Mouse (Mus musculus) forebrain, embryonic 14.5 days (tissue): ENCODE data around the gene Zswim4. TPM values are rescaled to one million over a fixed set of nuclear protein-coding genes. Genes with fewer than 3 reads are reported as not detected.

Experiments used
- ATAC-seq: fragments of 200-750 bp; cut with Nextera tagmentation; 2 replicates; pipeline ENCODE4 v1.8.0; 2017; ENCODE audit warnings: mild to moderate bottlenecking, moderate library complexity
- DNase-seq: peaks from one replicate; pipeline ENCODE4 v3.0.0-alpha.2; 2015; ENCODE audit warnings: low spot score
- H3K27ac ChIP-seq: fragments of 300-500 bp; sonication (generic); 2 replicates; pipeline ENCODE4 v1.5.1; 2014; ENCODE audit warnings: low read depth, mild to moderate bottlenecking, control low read depth, low read length, moderate library complexity
- H3K27me3 ChIP-seq: fragments of 300-500 bp; sonication (generic); replicated peaks from 2 replicates; pipeline ENCODE4 v1.6.1; 2014; ENCODE audit warnings: low read length, control low read depth, mixed read lengths; ENCODE audit not compliant: control insufficient read depth, insufficient read depth
- H3K36me3 ChIP-seq: fragments of 300-500 bp; sonication (generic); 2 replicates; pipeline ENCODE4 v1.6.1; 2014; ENCODE audit warnings: low read length, control low read depth; ENCODE audit not compliant: control insufficient read depth, insufficient read depth
- H3K4me1 ChIP-seq: fragments of 300-500 bp; sonication (generic); 2 replicates; pipeline ENCODE4 v1.6.1; 2014; ENCODE audit warnings: antibody characterized with exemption, low read length, control low read depth; ENCODE audit not compliant: control insufficient read depth, insufficient read depth
- H3K4me2 ChIP-seq: fragments of 300-500 bp; sonication (generic); 2 replicates; pipeline ENCODE4 v1.6.1; 2014; ENCODE audit warnings: mild to moderate bottlenecking, control low read depth, low read length
- H3K4me3 ChIP-seq: fragments of 300-500 bp; sonication (generic); 2 replicates; pipeline ENCODE4 v1.5.1; 2014; ENCODE audit warnings: low read depth, low read length, control low read depth
- H3K9ac ChIP-seq: fragments of 300-500 bp; sonication (generic); 2 replicates; pipeline ENCODE4 v1.6.1; 2014; ENCODE audit warnings: mild to moderate bottlenecking, low read length, control low read depth, moderate library complexity
- H3K9me3 ChIP-seq: fragments of 300-500 bp; sonication (generic); replicated peaks from 2 replicates; pipeline ENCODE4 v1.6.1; 2016; ENCODE audit warnings: low read length, control low read depth, mixed read lengths; ENCODE audit not compliant: control insufficient read depth
- WGBS: fragments of 180-500 bp; shearing (Covaris S2); extraction: QIAGEN DNeasy Blood & Tissue Kit; methylation state at CpG from one replicate; pipeline ENCODE4 v1.1.7; 2014; 5-methylcytosine and 5-hydroxymethylcytosine counted together
- polyA plus RNA-seq: library from polyadenylated mRNA; unstranded; fragments of >200 nt; fragmentation: Nextera tagmentation; extraction: Ambion mirVana; gene quantifications from 2 replicates; pipeline ENCODE4 v1.2.1, GENCODE M21; 2014

Gene Zswim4
- polyA plus RNA-seq, 1 experiment from 2014 or later: 22.6 TPM

GRCm38 (mm10) chr8:84211881-84212563 is 24.8 kb downstream of the Zswim4 start:
- no peak for ATAC-seq
- 92% methylated on average over 31 of the region's 31 CpGs for whole genome bisulfite sequencing

GRCm38 (mm10) chr8:84211202-84211601 is 25.7 kb downstream of the Zswim4 start:
- Histone ChIP-seq H3K4me2 (no peak overlapping the region), H3K4me1 (peaks cover 10% of the 10 kb centered on the region), H3K27me3 (no peaks in the 10 kb centered on the region), H3K36me3 (peaks cover 72% of the 10 kb centered on the region), H3K9me3 (no peaks in the 10 kb centered on the region), H3K9ac (no peak overlapping the region), H3K4me3 (no peak overlapping the region), H3K27ac (no peak overlapping the region)
- WGBS: 94% methylated on average over 3 of the region's 3 CpGs
- ATAC-seq (no peak), DNase-seq (no peak)

More at GRCm38 (mm10) chr8:84211881-84212563, 24.8 kb downstream of the Zswim4 start:
- no peaks in the 10 kb centered on the region for H3K9me3 ChIP-seq
- H3K9ac ChIP-seq: no peak overlapping the region
- no peak overlapping the region for H3K4me3 ChIP-seq
- DNase-seq: no peak
- no peak overlapping the region for H3K4me2 ChIP-seq
- H3K4me1 ChIP-seq: peaks cover 10% of the 10 kb centered on the region
- no peaks in the 10 kb centered on the region for H3K27me3 ChIP-seq
- no peak overlapping the region for H3K27ac ChIP-seq
- peaks cover 80% of the 10 kb centered on the region for H3K36me3 ChIP-seq

- Histone ChIP-seq H3K4me2 (peak overlapping the region; percentile 32; the same call in 1 of the 2 replicates), H3K4me3 (no peak overlapping the region), H3K36me3 (peaks cover 63% of the 10 kb centered on the region), H3K27ac (no peak overlapping the region), H3K9me3 (no peaks in the 10 kb centered on the region), H3K4me1 (peaks cover 10% of the 10 kb centered on the region), H3K27me3 (no peaks in the 10 kb centered on the region), H3K9ac (no peak overlapping the region)
- ATAC-seq: peak; percentile 66
- 54% methylated on average over 34 of the region's 34 CpGs for WGBS
- peak; percentile 84 for DNase-seq
These were observed 26.6 kb downstream of the Zswim4 start for GRCm38 (mm10) chr8:84210167-84210791.

GRCm38 (mm10) chr8:84208381-84209380 is 28.2 kb downstream of the Zswim4 start:
- 34% methylated on average over 17 of the region's 17 CpGs for WGBS
- Histone ChIP-seq H3K4me1 (peaks cover 14% of the 10 kb centered on the region), H3K27ac (peak overlapping the region; percentile 48; the same call in 1 of the 2 replicates), H3K27me3 (no peaks in the 10 kb centered on the region), H3K4me3 (no peak overlapping the region), H3K36me3 (peaks cover 48% of the 10 kb centered on the region), H3K4me2 (no peak overlapping the region), H3K9ac (peak overlapping the region; percentile 37), H3K9me3 (no peaks in the 10 kb centered on the region)
- ATAC-seq (peak; percentile 24; the same call in 1 of the 2 replicates), DNase-seq (peak; percentile 41)

- peak overlapping the region; percentile 9; the same call in 1 of the 2 replicates for H3K9ac ChIP-seq
- peak overlapping the region; percentile 15; the same call in 1 of the 2 replicates for H3K27ac ChIP-seq
- peaks cover 21% of the 10 kb centered on the region for H3K4me1 ChIP-seq
- no peak overlapping the region for H3K4me2 ChIP-seq
- ATAC-seq: no peak
- no peaks in the 10 kb centered on the region for H3K27me3 ChIP-seq
- WGBS: 55% methylated on average over 7 of the region's 7 CpGs
- H3K36me3 ChIP-seq: peaks cover 39% of the 10 kb centered on the region
- H3K4me3 ChIP-seq: no peak overlapping the region
- DNase-seq: no peak
- no peaks in the 10 kb centered on the region for H3K9me3 ChIP-seq
These were observed 29.0 kb downstream of the Zswim4 start for GRCm38 (mm10) chr8:84207811-84208210.

- Histone ChIP-seq H3K27ac (no peak overlapping the region), H3K9me3 (no peaks in the 10 kb centered on the region), H3K4me1 (peaks cover 21% of the 10 kb centered on the region), H3K4me2 (no peak overlapping the region), H3K27me3 (no peaks in the 10 kb centered on the region), H3K4me3 (no peak overlapping the region), H3K36me3 (peaks cover 28% of the 10 kb centered on the region), H3K9ac (no peak overlapping the region)
- 87% methylated on average over 3 of the region's 3 CpGs for WGBS
- no peak for ATAC-seq
- DNase-seq: no peak
These were observed 30.2 kb downstream of the Zswim4 start for GRCm38 (mm10) chr8:84206666-84207065.

- Histone ChIP-seq H3K36me3 (peaks cover 17% of the 10 kb centered on the region; the same call in 1 of the 2 replicates), H3K9ac (no peak overlapping the region), H3K4me1 (peaks cover 25% of the 10 kb centered on the region), H3K9me3 (no peaks in the 10 kb centered on the region), H3K27ac (no peak overlapping the region), H3K27me3 (no peaks in the 10 kb centered on the region), H3K4me3 (no peak overlapping the region), H3K4me2 (no peak overlapping the region)
- DNase-seq (no peak), ATAC-seq (no peak)
- WGBS: 87% methylated on average over 5 of the region's 5 CpGs
These were observed 31.8 kb downstream of the Zswim4 start for GRCm38 (mm10) chr8:84205073-84205472.

GRCm38 (mm10) chr8:84203975-84204772 is 32.7 kb downstream of the Zswim4 start:
- H3K9ac ChIP-seq: peak overlapping the region; percentile 66
- DNase-seq: no peak
- peaks cover 30% of the 10 kb centered on the region for H3K4me1 ChIP-seq
- no peaks in the 10 kb centered on the region for H3K27me3 ChIP-seq
- no peaks in the 10 kb centered on the region for H3K9me3 ChIP-seq
- 0 out of 2 replicates have a peak, but pooled peaks cover 8% of the 10 kb centered on the region for H3K36me3 ChIP-seq
- peak overlapping the region; percentile 62; the same call in 1 of the 2 replicates for H3K27ac ChIP-seq
- H3K4me2 ChIP-seq: peak overlapping the region; percentile 75
- H3K4me3 ChIP-seq: peak overlapping the region; percentile 27
- peak; percentile 3; the same call in 1 of the 2 replicates for ATAC-seq
- 61% methylated on average over 13 of the region's 13 CpGs for WGBS
